Mouse (Mus musculus) monocyte, adult 59 days (primary cell): ENCODE data around the gene Vps37d. TPM values are rescaled to one million over a fixed set of nuclear protein-coding genes. Genes with fewer than 3 reads are reported as not detected.

Source experiments
- total RNA-seq, 2 experiments: library from RNA; stranded (reverse); gene quantifications; one replicate each; pipeline ENCODE4 v1.2.4; 2023

Gene Vps37d
- total RNA-seq, result not detected

DNA sequence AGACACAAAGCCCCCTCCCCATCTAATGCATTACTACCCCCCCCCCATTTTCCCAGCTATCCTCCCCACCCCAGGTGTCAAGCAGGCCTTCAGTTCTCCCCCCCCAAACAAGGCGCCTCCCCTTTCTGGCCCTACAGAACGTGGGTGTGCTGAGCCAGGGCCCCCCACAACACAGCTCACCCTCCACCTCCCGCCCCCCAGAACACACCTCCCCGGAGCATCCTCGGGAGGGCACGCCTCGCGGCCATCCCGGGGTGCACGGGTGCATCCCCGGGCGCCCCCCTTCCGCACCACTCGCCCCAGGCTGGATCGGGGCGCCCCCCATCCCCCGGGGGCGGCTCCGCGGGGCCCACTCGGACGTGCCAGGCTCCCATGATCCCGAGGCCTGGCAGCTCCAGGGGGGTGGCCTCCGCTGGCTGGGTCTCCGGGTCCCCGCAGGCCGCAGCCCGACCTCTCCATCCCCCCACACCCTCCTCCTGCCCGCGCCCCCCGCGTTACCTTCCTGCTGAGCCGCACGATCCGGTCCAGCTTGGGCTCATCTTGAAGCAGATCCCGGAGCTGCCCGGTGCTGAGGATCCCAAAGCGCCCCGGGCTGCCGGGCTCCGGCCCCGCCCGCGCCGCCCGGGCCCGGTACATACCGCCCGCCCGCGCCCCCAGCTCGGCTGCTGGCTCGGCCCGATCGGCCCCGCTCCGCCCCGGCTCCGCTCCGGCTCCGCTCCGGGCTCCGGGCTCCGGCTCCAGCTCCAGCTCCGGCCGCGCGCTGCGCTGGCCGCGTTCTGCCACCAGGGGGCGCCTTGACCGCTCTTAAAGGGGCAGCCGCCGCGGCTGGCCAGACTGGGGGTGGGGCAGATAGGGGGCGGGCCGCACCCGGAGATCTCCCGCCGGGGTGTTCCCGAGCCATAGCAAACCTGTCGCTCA is at the start of gene Vps37d:
Vps37d (minus strand) TSS at position 703 of the 918 bp plus-strand sequence.

DNA sequence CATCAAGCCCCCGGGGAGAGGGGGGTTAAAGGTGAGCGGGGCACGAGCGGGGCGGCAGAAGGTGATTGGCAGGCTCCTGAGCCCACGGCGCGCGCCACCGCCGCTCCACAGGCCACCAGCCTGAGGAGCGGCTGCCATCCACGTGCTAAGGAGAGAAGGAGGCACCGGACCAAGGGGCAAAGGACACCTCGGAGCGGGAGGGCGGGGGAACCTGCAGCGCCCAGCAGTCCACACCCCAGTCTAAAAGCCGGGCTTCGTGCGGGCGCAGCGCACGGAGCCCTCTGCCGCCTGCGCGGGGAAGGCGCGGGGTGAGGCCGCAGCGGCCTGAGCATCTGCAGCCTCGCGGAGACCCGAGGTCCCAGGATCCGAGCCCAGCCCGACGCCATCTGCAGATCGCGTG is 11.6 kb upstream of the Vps37d start, which contains the start of gene Mlxipl:
Mlxipl (plus strand) TSS at position 238 of the 400 bp plus-strand sequence.

DNA sequence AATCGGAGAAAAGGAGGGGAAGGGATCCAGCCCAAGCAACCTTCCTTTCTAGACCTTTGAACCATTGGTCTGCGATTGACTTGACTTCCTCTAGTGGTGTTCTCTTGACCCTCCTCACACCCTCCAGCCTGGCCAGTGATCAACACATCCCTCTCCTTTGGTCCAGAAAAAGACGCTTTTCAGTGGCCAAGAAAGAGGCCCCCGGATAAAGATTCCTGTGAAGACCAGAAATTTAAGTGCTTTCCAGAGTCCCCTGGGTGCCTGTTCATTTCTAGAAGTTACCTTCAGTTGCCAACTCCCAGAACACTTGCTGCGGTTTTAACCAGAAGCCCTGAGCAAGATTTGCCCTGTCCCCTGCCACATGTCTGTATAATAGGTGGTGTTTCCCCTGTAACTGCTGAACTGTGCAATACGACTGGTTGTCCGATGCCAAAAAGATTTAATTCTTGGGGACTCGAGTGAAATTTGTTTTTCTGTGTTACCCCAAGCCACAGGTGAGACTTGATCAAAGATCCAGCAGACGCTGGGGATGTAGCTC is 13.1 kb downstream of the Vps37d start, which contains the start of gene Bud23:
Bud23 (minus strand) TSS at position 51 of the 538 bp plus-strand sequence.

DNA sequence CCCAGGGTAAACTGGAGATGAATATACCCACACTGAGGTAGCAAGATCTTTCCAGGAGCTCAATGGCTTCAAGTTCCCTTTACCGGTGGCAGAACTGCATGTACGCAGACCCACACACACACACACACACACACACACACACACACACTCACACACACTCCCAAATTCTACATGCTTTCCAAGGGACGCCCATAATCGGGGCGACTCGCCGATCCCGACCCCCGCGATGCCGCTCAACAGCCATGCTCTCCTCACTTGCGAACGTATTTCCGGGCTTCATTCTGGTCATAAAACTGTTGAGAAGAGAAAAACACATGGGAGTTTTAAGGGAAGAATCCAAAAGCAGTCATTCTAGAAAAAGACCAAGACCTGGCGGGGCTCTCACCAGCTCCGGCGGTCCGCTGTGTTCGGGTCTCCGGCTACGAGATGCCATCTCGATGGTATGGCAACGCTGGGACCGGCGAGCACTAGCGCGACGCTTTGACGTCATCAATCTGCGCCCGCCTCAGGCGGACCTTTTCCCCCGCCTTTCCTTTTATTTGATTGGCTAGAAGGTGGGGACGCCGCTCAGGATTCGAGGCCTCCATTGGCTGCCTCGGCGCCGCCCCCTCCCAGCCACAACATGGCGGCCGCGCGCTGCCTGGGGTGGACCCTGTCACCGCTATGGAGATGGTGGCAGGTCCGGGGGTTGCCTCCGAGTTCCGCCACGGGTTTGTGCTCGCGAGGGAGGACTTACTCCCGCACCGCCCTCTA is 14.3 kb downstream of the Vps37d start, which contains the start of gene Dnajc30:
Dnajc30 (plus strand) TSS at position 574 of the 753 bp plus-strand sequence.

DNA sequence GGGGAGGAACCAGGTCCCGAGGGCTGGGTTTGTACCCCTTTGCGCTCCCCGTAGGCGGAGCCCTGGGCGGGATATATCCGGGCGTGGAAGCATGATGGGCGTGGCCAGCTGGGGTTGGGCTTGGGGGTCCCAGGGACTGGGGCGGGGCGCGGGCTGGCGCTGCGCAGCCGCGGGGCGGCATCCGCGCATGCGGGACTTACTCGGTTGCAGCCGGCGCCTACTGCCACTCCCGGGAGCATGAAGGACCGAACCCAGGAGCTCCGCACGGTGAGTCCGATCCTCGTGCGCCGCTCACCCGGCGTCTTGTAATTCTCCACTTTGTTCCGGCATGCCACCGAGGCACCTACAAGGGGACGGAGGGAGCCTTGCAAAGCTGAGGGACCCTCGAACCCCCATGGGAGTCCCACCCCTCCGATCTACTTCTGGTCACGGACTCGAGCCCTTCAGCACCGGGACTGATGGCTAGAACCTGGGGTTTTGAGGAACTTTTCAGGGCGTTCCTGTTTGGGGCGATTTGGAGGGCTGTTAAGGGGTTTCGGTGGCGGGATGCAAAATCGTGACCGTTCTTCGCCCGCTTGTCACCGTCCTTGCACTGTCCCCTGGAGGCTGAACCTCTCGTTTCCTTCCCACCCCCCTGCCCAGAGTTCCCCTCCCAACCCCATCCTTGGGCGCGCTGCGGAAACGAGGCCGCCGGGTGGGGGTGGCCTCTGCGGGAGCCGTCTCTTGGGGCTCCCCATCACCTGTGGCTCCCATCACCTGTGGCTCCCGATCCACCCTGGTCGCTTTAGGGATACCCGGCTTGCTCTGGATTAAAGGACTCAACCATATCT is 54.5 kb downstream of the Vps37d start, which contains the start of gene Stx1a:
Stx1a (plus strand) TSS at position 139 of the 830 bp plus-strand sequence.

Other genes with a start within 250 kb of the Vps37d start
- gene Tmem270, start 171.5 kb downstream of the Vps37d start, total RNA-seq, result not detected
- gene Cldn13, start 162.7 kb downstream of the Vps37d start, total RNA-seq, result not detected
- gene Mettl27, start 145.9 kb downstream of the Vps37d start, total RNA-seq, result 1 to 10 TPM; 1.5 to 2.3 TPM
- gene Cldn4, start 131.3 kb downstream of the Vps37d start, total RNA-seq, result not detected
- not detected for gene Cldn3, start 92.1 kb downstream of the Vps37d start, total RNA-seq
- 10 to 100 TPM; 27.6 to 33.2 TPM for gene Abhd11, start 69.1 kb downstream of the Vps37d start, total RNA-seq
- 1 to 10 TPM in 1 of 2 experiments, under 1 TPM in 1; 0.37 to 1.1 TPM for gene Stx1a, start 54.8 kb downstream of the Vps37d start, total RNA-seq
- 10 to 100 TPM; 16.2 to 16.9 TPM for gene Dnajc30, start 14.1 kb downstream of the Vps37d start, total RNA-seq
- gene Bud23, start 13.3 kb downstream of the Vps37d start, total RNA-seq, result 10 to 100 TPM; 46.4 to 61.6 TPM
- 1 to 10 TPM; 2.8 to 3.2 TPM for gene Mlxipl, start 11.6 kb upstream of the Vps37d start, total RNA-seq
- gene Tbl2, start 71.4 kb upstream of the Vps37d start, total RNA-seq, result 10 to 100 TPM; 11.8 to 13.0 TPM
- gene Bcl7b, start 90.0 kb upstream of the Vps37d start, total RNA-seq, result 10 to 100 TPM; 40.0 to 44.2 TPM
- gene Baz1b, start 109.0 kb upstream of the Vps37d start, total RNA-seq, result 10 to 100 TPM; 65.9 to 76.2 TPM
- not detected for gene Fzd9, start 173.0 kb upstream of the Vps37d start, total RNA-seq